Mouse (Mus musculus) heart, adult 2 months (tissue): ENCODE measurements at regions not wholly inside any gene's neighbourhood (a gene's known extent, or its start where the extent isn't known, plus 50 kb on each side); places are given as distances from the start of the nearest gene placed in this dataset.

Experiments
- CTCF ChIP-seq: fragments of 200-600 bp; IDR thresholded peaks from 2 replicates; pipeline ENCODE4 v1.8.1; 2022; ENCODE audit warnings: antibody characterized with exemption, mild to moderate bottlenecking, moderate library complexity
- EP300 ChIP-seq: fragments of 200-500 bp; IDR thresholded peaks from 2 replicates; pipeline ENCODE4 v1.6.1; 2011; ENCODE audit warnings: low read depth, low read length, control low read depth; ENCODE audit not compliant: insufficient read depth
- POLR2A ChIP-seq: fragments of 200-500 bp; IDR thresholded peaks from 2 replicates; pipeline ENCODE4 v1.6.1; 2011; ENCODE audit warnings: mild to moderate bottlenecking, low read depth, low read length, control low read depth; ENCODE audit not compliant: insufficient read depth

GRCm38 (mm10) chr12:35826990-35827389 is 98.4 kb upstream of the Agr3 start:
- TF ChIP-seq CTCF (no peak), POLR2A (no peak), EP300 (no peak)
